Mouse (Mus musculus) liver, embryonic 18 days (tissue): ENCODE results near the gene 9930021J03Rik. TPM values are rescaled to one million over a fixed set of nuclear protein-coding genes. Genes with fewer than 3 reads are reported as not detected.

Experiments
- polyA plus RNA-seq: library from polyadenylated mRNA; depleted of rRNA; stranded (reverse); fragments of >200 nt; gene quantifications from 2 replicates; pipeline ENCODE4 v1.2.3, GENCODE M21; 2012; rRNA removed

The 9930021J03Rik gene
- 5.0 and 5.4 TPM in 2 replicates for polyA plus RNA-seq

DNA sequence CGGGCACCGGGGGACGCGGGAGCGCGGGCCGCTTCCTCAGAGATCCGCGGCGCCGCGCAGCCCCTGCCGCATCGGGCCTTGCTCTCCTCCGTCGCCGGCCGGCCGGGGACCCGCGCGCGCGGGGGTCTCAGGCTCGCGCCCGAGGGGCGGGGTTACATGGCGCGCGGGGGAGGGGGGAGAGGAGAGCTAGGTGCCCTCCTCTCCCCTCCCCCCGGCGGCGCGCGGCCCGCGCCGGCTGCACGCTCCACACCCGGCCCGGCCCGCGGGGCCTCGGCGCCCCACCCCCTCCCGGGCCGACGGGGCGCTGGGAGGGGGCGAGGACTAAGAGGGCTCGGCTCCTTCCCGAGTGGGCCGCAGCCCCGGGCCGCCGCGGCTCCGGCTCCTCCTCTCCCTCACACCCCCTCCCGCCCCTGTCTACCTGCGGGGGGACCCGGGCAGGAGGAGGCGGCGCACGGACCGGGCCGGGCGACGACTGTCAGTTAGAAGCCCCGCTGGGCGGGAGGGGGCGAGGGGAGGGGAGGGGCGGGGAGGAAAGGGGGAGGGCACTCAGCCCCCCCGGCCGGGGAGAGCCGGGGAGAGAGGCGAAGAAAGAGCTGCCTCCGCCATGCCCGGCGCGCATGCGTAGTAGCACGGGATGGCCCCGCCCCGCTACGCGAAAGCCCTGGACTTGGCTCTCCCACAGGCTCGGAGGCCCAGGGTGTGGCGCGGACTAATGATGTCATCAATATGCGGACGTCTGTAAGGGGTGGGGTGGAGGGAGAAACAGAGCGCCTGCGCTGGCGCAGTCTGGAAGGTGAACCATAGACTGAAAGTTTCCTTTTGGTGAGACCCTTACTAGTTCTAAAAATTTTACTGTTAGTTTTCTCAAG lies at the start of gene 9930021J03Rik:
9930021J03Rik (minus strand) TSS at position 73 of the 869 bp plus-strand sequence.

DNA sequence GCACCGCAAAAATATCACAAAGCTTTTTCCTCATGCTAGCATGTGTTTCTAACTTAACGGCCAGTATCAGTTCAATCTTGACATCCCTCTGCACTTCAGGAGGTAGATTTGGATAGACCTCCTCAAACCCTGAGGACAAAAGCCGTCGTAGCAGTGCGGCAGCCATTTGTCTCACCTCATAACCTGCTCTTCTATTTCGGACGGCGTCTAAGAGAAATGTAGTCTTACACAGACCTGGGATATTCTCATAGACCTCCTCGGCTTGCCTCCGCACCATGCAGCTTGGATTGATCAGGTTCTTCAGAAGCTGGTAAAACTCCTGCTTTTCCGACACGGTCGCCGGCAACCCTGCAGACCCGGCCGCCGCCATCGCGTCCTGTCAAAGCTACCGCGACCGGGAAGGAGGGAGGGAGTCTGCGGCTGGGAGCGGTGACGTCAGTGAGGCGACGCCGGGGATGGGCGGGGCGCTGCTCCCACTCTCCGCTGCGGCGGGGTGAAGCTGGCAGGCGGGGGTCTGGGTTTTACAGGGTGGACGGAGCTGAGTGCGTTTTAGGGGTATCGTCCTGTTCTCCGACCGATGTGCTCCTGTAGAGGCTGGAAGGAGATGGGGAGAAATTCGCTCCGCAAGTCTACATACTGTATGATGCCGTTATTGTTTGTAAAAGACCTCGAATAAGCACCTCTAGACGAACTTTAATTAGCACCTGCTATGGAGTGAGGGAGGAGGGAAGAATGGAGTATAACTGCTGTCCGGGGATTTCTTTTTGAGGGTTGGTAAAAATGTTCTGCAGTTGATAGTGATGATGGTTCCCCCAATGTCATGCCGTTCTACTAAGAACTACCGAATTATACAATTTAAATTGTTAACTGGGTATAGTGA lies 7.0 kb upstream of the 9930021J03Rik start, which contains the start of gene Ranbp6:
Ranbp6 (minus strand) TSS at position 394 of the 880 bp plus-strand sequence.

DNA sequence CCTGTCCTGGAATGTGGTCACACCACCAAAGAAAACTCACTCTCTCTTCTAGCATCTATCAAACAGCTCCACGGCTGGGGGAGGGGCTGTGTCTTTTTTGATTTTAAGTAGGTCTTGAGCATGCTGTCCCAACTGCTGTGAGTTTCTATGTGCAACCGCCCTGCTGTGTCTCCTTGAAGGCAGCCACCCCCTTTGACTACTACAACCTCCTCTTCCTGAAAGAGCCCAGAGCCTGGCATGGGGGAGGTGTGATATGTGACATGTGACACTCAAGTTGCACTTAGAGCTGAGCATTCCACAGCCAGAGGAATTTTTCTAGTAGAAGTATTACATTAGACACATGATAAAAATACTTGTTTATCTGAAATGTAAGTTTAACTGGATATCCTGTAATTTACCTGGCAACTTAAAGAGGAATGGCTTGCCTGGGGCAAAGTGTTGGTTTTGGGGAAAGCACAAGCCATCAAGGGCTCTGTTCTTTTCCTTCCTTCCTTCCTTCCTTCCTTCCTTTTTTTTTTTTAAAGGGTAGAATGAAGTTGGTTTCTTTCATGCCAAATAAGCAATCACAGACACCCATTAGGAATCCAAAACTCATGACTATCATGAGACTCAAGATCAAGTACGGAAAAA lies 108.4 kb downstream of the 9930021J03Rik start, which contains the start of gene Mlana:
Mlana (plus strand) TSS at position 580 of the 630 bp plus-strand sequence.

Other genes starting within 250 kb of the 9930021J03Rik start
- 5.5 and 6.1 TPM in 2 replicates for gene Ermp1, start 157.6 kb downstream of the 9930021J03Rik start, polyA plus RNA-seq
- gene Mlana, start 108.2 kb downstream of the 9930021J03Rik start, polyA plus RNA-seq: not detected in 2 replicates
- 3.1 and 3.3 TPM in 2 replicates for gene Ranbp6, start 7.0 kb upstream of the 9930021J03Rik start, polyA plus RNA-seq
- 0.95 and 1.1 TPM in 2 replicates for gene Il33, start 119.1 kb upstream of the 9930021J03Rik start, polyA plus RNA-seq
- not detected in 2 replicates for gene Trpd52l3, start 197.8 kb upstream of the 9930021J03Rik start, polyA plus RNA-seq
- 33.2 and 36.7 TPM in 2 replicates for gene Uhrf2, start 224.5 kb upstream of the 9930021J03Rik start, polyA plus RNA-seq